Mouse (Mus musculus): ENCODE measurements at regions not wholly inside any gene's neighbourhood (a gene's known extent, or its start where the extent isn't known, plus 50 kb on each side); places are given as distances from the start of the nearest gene placed in this dataset.

DNA sequence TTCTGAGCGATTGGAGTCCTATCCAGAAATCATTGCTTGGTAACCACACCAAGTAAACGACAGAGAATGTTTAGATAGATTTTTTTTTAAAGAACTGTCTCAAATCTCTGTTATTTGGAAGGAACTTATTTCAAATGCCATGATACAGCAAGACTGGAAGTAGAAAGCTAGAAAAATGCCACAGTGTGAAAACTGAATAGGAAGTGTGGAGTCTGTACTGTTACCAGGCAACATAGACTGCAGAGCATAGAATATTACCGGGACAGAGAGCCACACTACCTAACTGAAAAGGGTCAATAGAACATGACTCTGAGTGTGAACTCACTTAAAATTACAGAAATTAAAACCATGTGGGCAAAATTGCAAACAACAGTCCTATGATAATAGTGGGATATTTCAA, 52.4 kb upstream of the Adcy1 start:
- Histone ChIP-seq H3K9me3 (replicated peaks; ENCODE audit: control insufficient read depth, low read length) (no peaks in the 10 kb centered on the region), H3K27ac (ENCODE audit: low read depth, low read length) (no peak overlapping the region), H3K27me3 (ENCODE audit: control insufficient read depth, insufficient read depth, low read length) (no peaks in the 10 kb centered on the region), H3K4me3 (ENCODE audit: low read depth, low read length) (no peak overlapping the region), H3K4me2 (no peak overlapping the region), H3K36me3 (ENCODE audit: control insufficient read depth, insufficient read depth, low read length) (no peaks in the 10 kb centered on the region), H3K4me1 (ENCODE audit: control insufficient read depth, insufficient read depth, low read length) (no peaks in the 10 kb centered on the region), H3K9ac (ENCODE audit: low read depth, low read length) (no peak overlapping the region)
- 83% methylated on average over 3 of the region's 3 CpGs for WGBS (ENCODE audit: insufficient replicate concordance)
- no peak for ATAC-seq (replicated peaks; ENCODE audit: insufficient number of reproducible peaks, low FRiP score, low TSS enrichment)

DNA sequence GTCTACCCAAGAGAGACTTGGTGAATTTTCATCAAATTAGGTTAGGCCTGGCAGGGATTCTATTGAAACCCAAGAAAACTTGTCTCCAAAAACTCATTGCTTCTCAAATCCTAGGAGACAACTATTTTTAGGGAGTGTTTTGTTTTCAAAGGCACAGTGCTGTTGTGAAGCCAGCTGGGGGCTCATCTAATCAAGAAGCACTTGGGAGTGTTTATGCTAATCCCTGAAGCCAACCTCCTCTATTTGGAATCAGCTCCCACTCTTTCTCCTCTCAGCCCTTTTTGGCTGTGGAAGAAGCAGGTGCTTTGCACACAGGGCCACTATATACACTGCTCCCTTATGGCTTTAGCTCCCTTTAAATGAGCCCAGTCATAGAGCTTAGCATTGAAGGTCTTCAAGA, 64.0 kb upstream of the Adcy1 start:
- Histone ChIP-seq H3K9ac (ENCODE audit: low read depth, low read length) (no peak overlapping the region), H3K4me1 (ENCODE audit: control insufficient read depth, insufficient read depth, low read length) (peaks cover 10% of the 10 kb centered on the region; the same call in 1 of the 2 replicates), H3K9me3 (replicated peaks; ENCODE audit: control insufficient read depth, low read length) (no peaks in the 10 kb centered on the region), H3K27ac (ENCODE audit: low read depth, low read length) (no peak overlapping the region), H3K4me2 (no peak overlapping the region), H3K36me3 (ENCODE audit: control insufficient read depth, insufficient read depth, low read length) (no peaks in the 10 kb centered on the region), H3K27me3 (ENCODE audit: control insufficient read depth, insufficient read depth, low read length) (no peaks in the 10 kb centered on the region), H3K4me3 (ENCODE audit: low read depth, low read length) (no peak overlapping the region)
- ATAC-seq (replicated peaks; ENCODE audit: insufficient number of reproducible peaks, low FRiP score, low TSS enrichment) = no peak

- Histone ChIP-seq H3K27me3 (ENCODE audit: control insufficient read depth, insufficient read depth, low read length) (no peaks in the 10 kb centered on the region), H3K4me3 (ENCODE audit: low read depth, low read length) (no peak overlapping the region), H3K9ac (ENCODE audit: low read depth, low read length) (no peak overlapping the region), H3K9me3 (replicated peaks; ENCODE audit: control insufficient read depth, low read length) (no peaks in the 10 kb centered on the region), H3K36me3 (ENCODE audit: control insufficient read depth, insufficient read depth, low read length) (no peaks in the 10 kb centered on the region), H3K4me1 (ENCODE audit: control insufficient read depth, insufficient read depth, low read length) (peaks cover 10% of the 10 kb centered on the region; the same call in 1 of the 2 replicates), H3K4me2 (no peak overlapping the region), H3K27ac (ENCODE audit: low read depth, low read length) (no peak overlapping the region)
- ATAC-seq (replicated peaks; ENCODE audit: insufficient number of reproducible peaks, low FRiP score, low TSS enrichment) = no peak
- WGBS (ENCODE audit: insufficient replicate concordance) = 76% methylated on average over 1 of the region's 1 CpGs
Observed at GRCm38 (mm10) chr11:6998810-6999209, 64.5 kb upstream of the Adcy1 start.

GRCm38 (mm10) chr11:6997508-6997907, 65.8 kb upstream of the Adcy1 start:
- Histone ChIP-seq H3K4me3 (ENCODE audit: low read depth, low read length) (no peak overlapping the region), H3K27me3 (ENCODE audit: control insufficient read depth, insufficient read depth, low read length) (no peaks in the 10 kb centered on the region), H3K4me2 (no peak overlapping the region), H3K4me1 (ENCODE audit: control insufficient read depth, insufficient read depth, low read length) (peaks cover 10% of the 10 kb centered on the region; the same call in 1 of the 2 replicates), H3K9me3 (replicated peaks; ENCODE audit: control insufficient read depth, low read length) (no peaks in the 10 kb centered on the region), H3K9ac (ENCODE audit: low read depth, low read length) (no peak overlapping the region), H3K36me3 (ENCODE audit: control insufficient read depth, insufficient read depth, low read length) (no peaks in the 10 kb centered on the region), H3K27ac (ENCODE audit: low read depth, low read length) (no peak overlapping the region; the same call in 1 of the 2 replicates)
- WGBS (ENCODE audit: insufficient replicate concordance) = 42% methylated on average over 6 of the region's 6 CpGs
- ATAC-seq (replicated peaks; ENCODE audit: insufficient number of reproducible peaks, low FRiP score, low TSS enrichment) = no peak

DNA sequence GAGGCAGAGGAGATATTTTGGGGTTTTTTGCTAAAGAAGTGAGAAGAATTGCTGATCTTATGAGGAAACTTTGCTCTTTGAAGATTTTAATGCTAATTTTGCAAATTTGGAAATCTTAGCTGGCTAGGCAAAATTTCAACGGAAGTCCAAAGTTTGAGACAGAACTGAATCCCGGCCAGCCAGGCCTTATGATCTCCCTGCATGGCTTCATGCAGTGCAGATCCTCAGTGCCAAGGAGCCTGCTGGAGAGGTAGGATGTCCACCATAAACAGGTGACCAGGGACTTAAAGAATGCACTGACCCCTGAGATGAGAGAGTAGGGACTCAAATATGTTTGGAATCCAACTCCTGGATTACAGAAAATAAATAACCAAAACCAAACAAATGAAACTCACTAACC, 69.6 kb upstream of the Adcy1 start:
- Histone ChIP-seq H3K4me1 (ENCODE audit: control insufficient read depth, insufficient read depth, low read length) (peaks cover 10% of the 10 kb centered on the region; the same call in 1 of the 2 replicates), H3K27me3 (ENCODE audit: control insufficient read depth, insufficient read depth, low read length) (no peaks in the 10 kb centered on the region), H3K4me3 (ENCODE audit: low read depth, low read length) (no peak overlapping the region), H3K9me3 (replicated peaks; ENCODE audit: control insufficient read depth, low read length) (no peaks in the 10 kb centered on the region), H3K27ac (ENCODE audit: low read depth, low read length) (no peak overlapping the region), H3K4me2 (no peak overlapping the region), H3K9ac (ENCODE audit: low read depth, low read length) (no peak overlapping the region), H3K36me3 (ENCODE audit: control insufficient read depth, insufficient read depth, low read length) (no peaks in the 10 kb centered on the region)
- no peak for ATAC-seq (replicated peaks; ENCODE audit: insufficient number of reproducible peaks, low FRiP score, low TSS enrichment)
- WGBS (ENCODE audit: insufficient replicate concordance) = 86% methylated on average over 2 of the region's 2 CpGs

GRCm38 (mm10) chr11:6991626-6992025, 71.7 kb upstream of the Adcy1 start:
- WGBS (ENCODE audit: insufficient replicate concordance) = 86% methylated on average over 5 of the region's 5 CpGs
- Histone ChIP-seq H3K36me3 (ENCODE audit: control insufficient read depth, insufficient read depth, low read length) (no peaks in the 10 kb centered on the region), H3K4me2 (no peak overlapping the region)

GRCm38 (mm10) chr11:6990711-6991110, 72.6 kb upstream of the Adcy1 start:
- no peak overlapping the region for H3K4me2 ChIP-seq
- H3K27me3 ChIP-seq (ENCODE audit: control insufficient read depth, insufficient read depth, low read length) = no peaks in the 10 kb centered on the region
- ATAC-seq (replicated peaks; ENCODE audit: insufficient number of reproducible peaks, low FRiP score, low TSS enrichment) = no peak
- H3K9me3 ChIP-seq (replicated peaks; ENCODE audit: control insufficient read depth, low read length) = no peaks in the 10 kb centered on the region
- no peak overlapping the region for H3K9ac ChIP-seq (ENCODE audit: low read depth, low read length)
- peaks cover 7% of the 10 kb centered on the region; the same call in 1 of the 2 replicates for H3K4me1 ChIP-seq (ENCODE audit: control insufficient read depth, insufficient read depth, low read length)
- no peak overlapping the region for H3K4me3 ChIP-seq (ENCODE audit: low read depth, low read length)
- no peaks in the 10 kb centered on the region for H3K36me3 ChIP-seq (ENCODE audit: control insufficient read depth, insufficient read depth, low read length)
- 52% methylated on average over 3 of the region's 3 CpGs for WGBS (ENCODE audit: insufficient replicate concordance)
- no peak overlapping the region for H3K27ac ChIP-seq (ENCODE audit: low read depth, low read length)

More at GRCm38 (mm10) chr11:6991626-6992025, 71.7 kb upstream of the Adcy1 start:
- no peak overlapping the region for H3K4me3 ChIP-seq (ENCODE audit: low read depth, low read length)
- no peaks in the 10 kb centered on the region for H3K9me3 ChIP-seq (replicated peaks; ENCODE audit: control insufficient read depth, low read length)
- H3K9ac ChIP-seq (ENCODE audit: low read depth, low read length) = no peak overlapping the region
- no peak for ATAC-seq (replicated peaks; ENCODE audit: insufficient number of reproducible peaks, low FRiP score, low TSS enrichment)
- no peaks in the 10 kb centered on the region for H3K27me3 ChIP-seq (ENCODE audit: control insufficient read depth, insufficient read depth, low read length)
- no peak overlapping the region for H3K27ac ChIP-seq (ENCODE audit: low read depth, low read length)
- H3K4me1 ChIP-seq (ENCODE audit: control insufficient read depth, insufficient read depth, low read length) = peaks cover 7% of the 10 kb centered on the region; the same call in 1 of the 2 replicates

GRCm38 (mm10) chr11:6988884-6989824, 74.1 kb upstream of the Adcy1 start:
- Histone ChIP-seq H3K4me2 (no peak overlapping the region), H3K4me1 (ENCODE audit: control insufficient read depth, insufficient read depth, low read length) (no peaks in the 10 kb centered on the region), H3K27me3 (ENCODE audit: control insufficient read depth, insufficient read depth, low read length) (no peaks in the 10 kb centered on the region), H3K4me3 (ENCODE audit: low read depth, low read length) (no peak overlapping the region), H3K9me3 (replicated peaks; ENCODE audit: control insufficient read depth, low read length) (no peaks in the 10 kb centered on the region), H3K9ac (ENCODE audit: low read depth, low read length) (no peak overlapping the region), H3K27ac (ENCODE audit: low read depth, low read length) (no peak overlapping the region), H3K36me3 (ENCODE audit: control insufficient read depth, insufficient read depth, low read length) (no peaks in the 10 kb centered on the region)
- WGBS (ENCODE audit: insufficient replicate concordance) = 78% methylated on average over 8 of the region's 8 CpGs
- ATAC-seq (replicated peaks; ENCODE audit: insufficient number of reproducible peaks, low FRiP score, low TSS enrichment) = no peak

- Histone ChIP-seq H3K27ac (ENCODE audit: low read depth, low read length) (no peak overlapping the region), H3K4me2 (no peak overlapping the region), H3K4me1 (ENCODE audit: control insufficient read depth, insufficient read depth, low read length) (no peaks in the 10 kb centered on the region), H3K36me3 (ENCODE audit: control insufficient read depth, insufficient read depth, low read length) (no peaks in the 10 kb centered on the region), H3K9ac (ENCODE audit: low read depth, low read length) (no peak overlapping the region), H3K27me3 (ENCODE audit: control insufficient read depth, insufficient read depth, low read length) (no peaks in the 10 kb centered on the region), H3K4me3 (ENCODE audit: low read depth, low read length) (no peak overlapping the region), H3K9me3 (replicated peaks; ENCODE audit: control insufficient read depth, low read length) (no peaks in the 10 kb centered on the region)
- no peak for ATAC-seq (replicated peaks; ENCODE audit: insufficient number of reproducible peaks, low FRiP score, low TSS enrichment)
- 62% methylated on average over 2 of the region's 2 CpGs for WGBS (ENCODE audit: insufficient replicate concordance)
Observed at GRCm38 (mm10) chr11:6987995-6988394, 75.3 kb upstream of the Adcy1 start.

Data from heart, embryonic 11.5 days (tissue).